Mouse (Mus musculus) T-helper 1 cell (primary cell): ENCODE data around the gene Mbtd1.
"Not testable (repeated sequence)": the region's sequence is repeated elsewhere in the genome, so short reads cannot be mapped to it uniquely, and the experiment has no call there.

Experiments
- in situ Hi-C: fragments of 300-600 bp; cut with MboI, MseI; formaldehyde crosslinking; loops from one replicate; pipeline ENCODE4 v1.15.1; 2025; ENCODE audit warnings: high pct_unique_total_duplicates

The Mbtd1 gene

DNA sequence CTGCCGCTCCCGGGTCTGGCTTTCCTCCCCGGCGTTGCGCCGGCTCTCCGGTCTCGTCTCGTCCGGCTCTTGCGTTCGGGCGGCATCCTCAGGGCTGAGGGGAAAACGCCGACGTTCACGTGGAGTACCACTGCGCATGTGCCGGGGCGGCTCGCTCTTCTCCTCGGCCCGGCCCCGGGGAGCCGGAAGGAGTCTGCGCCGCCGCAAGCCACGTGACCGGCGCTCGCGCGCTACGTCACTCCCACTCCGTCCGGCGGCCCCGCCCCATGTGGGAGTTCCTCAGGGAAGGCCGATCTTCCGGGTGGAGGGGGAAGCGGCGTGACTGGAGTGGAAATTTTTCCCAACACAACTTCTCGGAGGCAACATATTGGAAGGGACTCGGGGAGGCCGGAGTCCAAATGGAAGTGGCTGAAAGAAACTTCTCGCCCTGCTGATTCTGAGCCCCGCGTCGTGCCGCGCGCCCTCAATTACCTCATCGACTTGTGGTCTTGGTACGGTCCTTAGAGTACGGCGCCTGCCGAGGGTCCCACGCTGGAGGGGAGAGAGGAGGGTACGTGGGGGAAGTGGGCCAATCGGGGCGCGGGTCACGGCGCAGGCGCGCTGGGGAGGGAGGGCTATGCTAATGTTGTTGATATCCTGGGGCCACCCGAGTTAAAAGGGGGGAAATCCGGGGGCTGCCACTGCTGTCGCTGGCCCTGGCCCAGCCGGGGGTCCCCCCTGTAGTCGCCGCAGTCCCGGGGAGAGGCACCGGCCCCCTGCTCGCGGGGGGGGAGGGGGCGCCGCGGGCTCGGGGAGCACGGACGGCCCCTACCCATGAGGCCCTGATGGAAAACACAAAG is at the start of gene Mbtd1, which contains the start of gene Utp18:
Gene Mbtd1 (plus strand): TSS at position 281 of the 839 bp plus-strand sequence.
Gene Utp18 (minus strand): TSS at position 195 of the 839 bp plus-strand sequence.
- in situ Hi-C loops, result no loop called here

DNA sequence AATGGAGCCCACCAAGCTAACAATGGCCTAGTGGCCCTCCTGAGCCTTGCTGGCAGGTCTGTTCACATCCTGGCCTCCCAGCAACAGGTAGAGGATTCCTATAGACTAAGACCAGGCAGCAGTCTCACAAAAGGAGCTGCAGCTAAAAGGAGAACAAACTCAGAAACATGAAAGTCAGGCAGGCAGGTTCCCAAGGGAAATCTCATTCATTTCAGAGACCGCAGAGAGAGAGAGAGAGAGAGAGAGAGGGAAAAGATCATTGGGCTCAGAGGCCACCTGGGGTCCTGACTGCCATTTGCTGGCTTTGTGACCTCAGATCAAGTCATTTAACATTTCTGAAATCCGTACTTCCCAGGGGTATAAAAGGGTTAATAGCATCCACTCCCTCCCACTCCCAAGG is 38.3 kb upstream of the Mbtd1 start:
- in situ Hi-C loops, result no loop called here

DNA sequence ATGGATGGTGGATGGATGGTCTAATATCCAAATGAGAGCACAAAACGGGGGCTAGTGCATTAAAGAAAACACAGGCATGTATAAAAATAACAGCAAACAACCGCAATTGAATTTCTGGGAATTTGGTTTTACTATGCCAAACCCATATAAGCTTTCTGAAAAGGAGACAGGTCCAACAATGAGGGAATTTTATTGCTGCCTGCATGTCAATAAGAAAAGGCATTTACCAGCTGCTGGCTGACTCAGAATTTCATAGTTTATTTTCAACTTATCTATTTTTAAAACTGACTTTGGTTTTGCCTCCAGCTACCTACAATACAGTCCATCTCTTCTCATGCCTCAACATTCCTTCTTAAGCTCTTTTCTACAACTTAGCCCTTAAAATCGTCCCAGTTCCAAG is 33.1 kb upstream of the Mbtd1 start:
- in situ Hi-C loops, result no loop called here

DNA sequence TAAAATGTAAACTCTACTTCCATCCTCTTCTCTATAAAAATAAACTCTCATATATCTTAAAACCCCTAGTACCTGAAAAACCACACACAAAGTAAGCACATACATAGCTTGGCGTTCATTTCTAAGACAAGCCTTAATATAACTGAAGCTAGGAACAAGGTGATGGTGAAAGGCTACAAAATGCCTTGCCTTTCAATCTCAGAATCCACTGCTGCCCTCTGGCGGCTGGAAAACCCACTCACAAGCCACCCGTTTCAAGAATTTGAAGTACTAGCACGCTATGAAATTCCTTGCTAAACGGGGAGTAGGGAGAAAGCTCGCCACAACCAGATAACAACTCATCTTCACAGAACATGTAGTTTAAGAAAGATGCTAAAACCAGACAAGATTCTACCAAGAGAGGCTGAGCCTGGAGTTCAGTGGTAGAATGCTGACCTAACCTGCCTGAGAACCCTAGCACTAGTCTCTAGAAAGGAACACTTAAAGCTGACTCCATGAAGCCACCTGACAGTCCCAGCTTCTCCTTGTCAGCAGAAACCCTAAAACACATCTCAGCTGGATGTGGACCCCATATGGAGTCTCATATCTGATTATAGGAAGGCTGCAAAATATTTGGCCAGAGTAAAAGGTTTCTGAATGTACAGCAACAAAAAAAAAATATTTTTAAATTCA is 29.2 kb upstream of the Mbtd1 start:
- in situ Hi-C loops, result no loop called here

DNA sequence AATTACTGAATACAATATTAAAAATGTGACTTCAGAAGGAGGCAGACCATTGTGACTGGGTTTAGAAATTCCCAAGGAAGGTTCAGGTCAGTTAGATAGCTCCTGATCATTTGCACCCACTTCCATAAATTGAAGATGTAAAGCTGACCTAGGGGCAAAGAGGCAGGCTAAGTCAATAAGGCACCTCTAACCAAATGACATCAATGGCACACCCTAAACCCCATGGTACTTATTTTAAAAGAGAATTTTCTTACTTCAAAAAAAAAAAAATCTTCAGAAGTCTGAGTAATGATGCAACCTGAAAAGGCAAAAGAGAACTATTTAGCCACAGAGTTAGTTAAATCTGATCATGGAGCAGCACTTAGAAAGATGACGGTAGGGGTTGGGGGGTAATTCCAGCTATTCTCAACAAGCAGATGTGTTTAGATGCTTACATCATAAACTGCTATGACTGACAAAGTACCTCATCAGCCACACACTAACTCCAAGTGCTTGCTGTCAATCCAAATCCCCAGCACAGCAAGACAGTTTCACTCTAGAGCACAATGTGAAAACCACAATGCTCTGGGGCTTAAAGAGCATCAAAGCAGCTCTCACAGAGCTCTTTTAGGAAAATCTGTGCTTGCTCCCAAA is 25.0 kb upstream of the Mbtd1 start:
- in situ Hi-C loops, result no loop called here

DNA sequence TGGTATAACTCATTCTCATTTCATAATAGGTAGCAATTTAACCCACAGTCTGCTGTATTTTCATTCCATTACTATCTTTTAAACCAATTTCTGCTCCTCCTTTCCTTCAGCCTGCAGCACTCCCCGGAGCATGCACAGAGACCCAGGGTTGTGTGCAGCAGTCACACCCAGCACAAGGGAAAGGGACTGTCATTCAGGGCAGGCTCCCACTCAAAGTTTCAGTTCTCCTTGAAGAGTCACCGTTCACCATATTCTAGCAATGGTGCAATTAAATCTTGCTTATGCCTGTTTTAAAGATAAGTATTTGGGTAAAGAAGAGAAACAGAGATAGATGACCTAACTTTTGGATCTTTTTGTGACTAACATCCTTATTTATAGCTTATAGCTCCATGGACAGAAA is 24.5 kb upstream of the Mbtd1 start:
- in situ Hi-C loops, result no loop called here

DNA sequence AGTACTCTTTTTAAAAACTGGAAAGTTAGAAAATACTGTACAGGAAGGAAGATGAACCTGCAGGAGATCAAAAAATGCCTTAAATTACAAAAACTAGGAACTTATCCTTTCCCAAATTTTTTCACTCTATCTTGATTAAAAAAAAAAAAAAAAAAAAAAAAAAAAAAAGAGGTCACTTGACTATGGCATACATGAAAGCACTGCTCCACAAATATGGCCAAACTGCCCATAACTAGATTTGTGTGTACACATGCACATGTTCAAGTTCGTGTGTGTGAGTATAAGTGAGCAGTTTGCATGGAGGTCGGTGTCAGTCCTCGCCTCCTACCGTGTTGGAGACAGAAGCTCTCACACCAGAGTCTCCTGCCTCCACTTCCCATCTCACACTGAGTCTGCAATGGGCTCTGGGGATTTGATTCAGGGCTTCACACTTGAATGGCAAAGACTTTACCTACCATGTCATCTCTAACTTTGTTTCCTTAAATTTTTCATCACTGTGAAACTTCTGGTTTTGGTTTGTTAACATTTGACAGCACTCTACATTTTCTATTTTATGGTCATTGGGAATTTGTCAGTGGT is 23.5 kb upstream of the Mbtd1 start:
- in situ Hi-C loops, result no loop called here

DNA sequence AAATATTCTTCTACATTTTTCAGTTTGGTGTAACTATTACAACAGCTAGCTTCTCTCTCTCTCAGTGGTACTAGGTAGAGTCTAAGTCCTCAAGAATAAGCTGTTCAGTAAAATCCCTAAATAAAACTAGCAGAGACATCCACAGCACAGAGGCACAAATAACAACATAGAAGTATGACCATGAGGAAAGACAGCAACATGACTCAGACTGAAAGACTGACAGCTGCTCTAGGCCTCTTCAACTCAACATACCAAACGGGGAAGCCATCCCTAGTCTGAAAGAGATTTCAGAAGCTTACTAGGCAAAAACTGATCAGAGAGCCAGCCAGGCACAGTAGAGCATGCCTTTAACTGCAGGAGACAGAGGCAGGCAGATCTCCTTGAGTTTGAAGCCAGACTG is 23.0 kb upstream of the Mbtd1 start:
- in situ Hi-C loops, result no loop called here

DNA sequence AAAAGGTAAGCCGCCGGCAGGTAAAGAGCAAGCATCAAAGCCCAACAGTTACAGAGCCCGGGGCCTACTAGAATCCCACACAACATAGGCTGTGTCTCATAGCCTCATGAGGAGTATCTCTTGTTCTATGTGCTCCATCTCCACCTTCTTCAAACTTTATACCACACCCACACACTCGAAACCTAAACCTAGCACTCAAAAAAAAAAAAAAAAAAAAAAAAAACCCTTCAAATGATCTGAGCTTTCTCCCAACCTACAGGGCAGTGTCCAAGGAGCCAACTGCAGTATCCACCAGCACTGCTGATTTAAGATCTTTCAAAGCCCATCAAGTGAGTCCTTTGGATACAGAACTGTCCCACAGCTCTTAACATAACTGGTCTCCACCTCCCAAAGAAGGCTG is 1.6 kb upstream of the Mbtd1 start:
- in situ Hi-C loops, result no loop called here

DNA sequence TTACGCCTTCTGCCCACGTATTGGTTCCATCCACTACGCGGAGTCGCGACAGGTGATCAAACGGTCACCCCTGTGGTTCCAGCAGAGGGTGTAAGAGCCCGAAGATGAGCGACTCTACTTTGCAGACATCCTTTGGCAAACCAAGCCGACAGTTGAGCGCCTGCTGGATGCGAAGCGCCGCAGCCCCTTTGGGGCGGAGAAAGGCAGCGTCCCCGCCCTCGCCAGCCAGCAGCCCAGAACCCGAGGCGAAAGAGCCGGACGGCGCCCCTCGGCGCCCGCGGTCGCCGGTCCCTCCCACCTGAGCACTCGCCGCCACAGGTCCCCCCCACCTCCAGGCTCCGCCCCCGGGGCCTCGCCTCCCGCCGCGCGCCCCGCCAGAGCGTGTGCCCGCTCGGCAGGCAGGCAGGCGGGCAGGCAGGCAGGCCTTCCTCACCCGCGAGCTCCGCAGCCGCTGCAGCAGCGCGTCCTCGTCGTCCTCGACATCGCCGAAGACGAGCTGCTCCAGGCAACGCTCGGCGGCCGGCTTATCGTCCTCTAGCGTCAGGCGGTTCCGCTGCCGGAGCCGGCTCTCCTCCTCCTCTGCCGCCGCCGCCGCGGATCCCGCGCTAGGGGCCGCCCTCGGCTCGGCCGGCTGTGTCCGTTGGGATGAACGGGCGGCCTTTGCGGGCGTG is 616 bp upstream of the Mbtd1 start:
- in situ Hi-C loops, result no loop called here

DNA sequence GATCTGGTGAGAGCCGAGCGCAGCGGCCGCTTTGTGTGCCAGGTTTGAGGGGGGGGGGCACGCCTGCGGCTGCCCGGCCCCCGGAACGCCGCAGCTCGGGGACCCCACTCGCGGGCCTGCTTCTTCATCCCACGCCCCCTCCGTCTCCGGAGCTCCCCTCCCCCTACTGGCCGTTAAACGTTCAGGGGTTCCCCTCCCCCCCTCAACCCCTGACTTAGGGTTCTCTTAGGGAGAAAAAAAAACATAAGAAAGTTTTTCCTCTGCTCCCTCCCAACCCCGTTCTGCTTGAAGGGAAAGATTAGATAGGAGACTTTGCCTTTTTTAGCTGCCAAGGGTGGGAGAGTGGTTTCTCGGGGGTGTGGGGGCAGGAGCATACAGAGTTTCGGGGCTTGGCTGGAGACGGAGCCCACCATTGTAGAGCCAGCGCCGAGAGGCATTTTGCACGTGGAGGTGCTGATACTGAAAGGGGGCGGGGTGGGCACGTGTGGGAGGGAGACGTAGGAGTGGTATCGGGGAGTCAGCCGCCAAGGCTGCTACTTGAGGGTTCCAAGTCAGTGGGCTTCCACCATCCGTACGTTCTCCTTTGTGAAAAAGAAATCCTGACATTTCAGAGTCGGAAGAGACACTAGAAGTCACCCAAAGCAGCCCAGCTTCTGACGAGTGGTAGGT is 893 bp downstream of the Mbtd1 start:
- in situ Hi-C loops, result no loop called here

DNA sequence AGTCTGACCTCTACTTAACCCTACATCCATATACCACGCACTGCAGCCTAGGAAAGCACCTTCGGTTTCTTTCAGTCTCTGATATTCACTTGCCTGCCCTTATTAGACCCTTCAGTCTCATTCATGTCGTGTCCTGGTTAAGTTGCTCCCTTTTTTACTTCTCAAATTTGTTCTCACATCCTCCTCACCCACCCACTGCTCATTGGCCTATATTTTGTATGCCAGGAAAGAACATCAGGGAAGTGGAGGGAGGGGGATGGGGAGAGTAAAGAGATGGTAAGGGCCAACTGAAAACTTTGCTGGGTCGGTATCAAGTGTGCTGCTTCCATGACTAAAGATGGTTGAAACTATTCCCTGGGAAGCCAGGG is 1.4 kb downstream of the Mbtd1 start:
- in situ Hi-C loops, result no loop called here

DNA sequence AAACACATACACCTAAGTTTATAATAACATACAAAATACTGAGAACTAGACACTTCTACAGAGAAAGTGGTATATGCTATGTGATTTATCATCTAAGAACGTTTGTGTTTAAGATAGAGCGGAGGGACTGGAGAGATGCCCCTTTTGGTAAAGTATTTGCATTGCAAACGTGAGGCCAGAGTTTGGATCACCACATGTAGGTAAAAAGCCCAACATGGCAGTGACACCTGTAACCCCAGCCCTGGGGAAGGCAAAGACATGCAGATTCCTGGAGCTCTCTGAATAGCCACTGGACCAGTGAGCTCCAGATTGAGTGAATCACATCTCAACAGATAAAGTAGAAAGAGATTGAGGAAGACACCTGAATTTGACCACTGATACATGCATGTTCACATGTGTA is 12.1 kb downstream of the Mbtd1 start:
- in situ Hi-C loops, result loop anchor here (5.0 kb wide), 1 partner anchor 50 kb away; no protein-coding TSS in a partner anchor

DNA sequence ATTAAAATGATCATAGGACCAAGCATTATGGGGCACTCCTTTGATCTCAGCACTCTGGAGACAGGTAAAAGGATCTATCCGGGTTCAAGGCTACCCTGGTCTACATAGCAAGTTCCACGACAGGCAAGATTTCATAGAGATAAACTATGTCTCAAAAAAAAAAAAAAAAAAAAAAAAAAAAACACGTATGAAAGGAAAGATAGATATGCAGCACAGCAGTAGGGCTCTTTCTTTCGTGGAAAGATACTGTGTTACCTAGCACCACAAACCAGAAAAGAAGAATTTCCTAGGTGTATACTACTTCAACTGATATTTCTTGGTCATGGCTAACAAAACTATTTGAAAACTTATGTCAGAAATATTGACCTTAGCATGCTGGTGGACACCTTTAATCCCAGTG is 21.2 kb downstream of the Mbtd1 start:
- in situ Hi-C loops, result no loop called here

DNA sequence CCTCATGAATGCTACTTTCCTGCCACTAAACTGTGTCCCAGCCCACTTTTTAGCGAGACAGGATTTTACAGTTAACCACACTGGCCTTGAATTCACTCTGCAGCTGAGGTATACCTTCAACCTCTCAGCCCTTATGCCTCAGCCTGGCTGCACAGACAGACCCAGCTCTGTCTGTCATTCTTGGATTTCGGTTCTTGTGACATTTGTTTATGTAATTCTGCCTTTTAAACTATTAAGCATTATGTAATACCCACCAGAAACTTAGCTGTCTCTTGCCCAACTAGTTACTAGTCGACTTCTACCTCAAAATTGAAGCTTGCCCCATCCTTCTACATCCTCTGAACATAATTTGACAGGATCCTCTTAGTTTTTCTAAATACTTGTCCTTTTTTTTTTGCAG is 22.2 kb downstream of the Mbtd1 start:
- in situ Hi-C loops, result no loop called here

DNA sequence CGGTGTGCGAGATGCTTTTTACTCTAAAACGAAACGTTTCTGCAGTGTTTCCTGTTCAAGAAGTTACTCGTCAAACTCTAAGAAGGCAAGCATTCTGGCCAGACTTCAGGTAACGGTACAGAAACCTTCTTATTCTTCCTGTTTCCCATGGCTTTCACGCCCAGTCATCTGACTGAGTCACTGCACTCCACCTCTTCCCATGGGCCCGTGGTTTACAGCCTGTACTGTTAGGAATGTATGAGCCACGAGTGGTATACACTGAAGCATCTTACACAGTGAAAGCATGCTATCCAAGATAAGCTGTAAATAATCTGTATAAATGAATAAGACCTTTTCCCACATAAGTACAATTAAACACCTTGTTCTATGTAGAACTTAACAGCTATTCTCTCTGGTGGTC is 23.2 kb downstream of the Mbtd1 start:
- in situ Hi-C loops, result no loop called here

DNA sequence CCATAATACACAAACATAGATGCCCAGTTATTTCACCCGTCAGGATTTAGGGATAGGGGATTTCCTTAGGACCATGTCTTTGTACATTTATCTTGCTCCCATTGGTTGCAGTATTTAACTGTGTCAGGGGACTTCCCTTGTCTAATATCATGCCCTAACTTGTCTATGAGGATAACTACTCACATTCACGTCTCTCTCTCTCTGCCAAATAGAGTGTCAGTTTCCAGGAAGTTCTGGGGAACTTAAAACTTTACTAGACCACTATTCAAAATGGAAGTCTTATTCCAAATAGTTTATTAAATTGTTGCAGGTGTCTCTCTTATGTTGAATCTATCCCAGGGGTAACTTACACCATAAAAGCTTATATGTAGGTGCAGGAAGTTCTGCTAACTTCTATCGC is 26.0 kb downstream of the Mbtd1 start:
- in situ Hi-C loops, result no loop called here

DNA sequence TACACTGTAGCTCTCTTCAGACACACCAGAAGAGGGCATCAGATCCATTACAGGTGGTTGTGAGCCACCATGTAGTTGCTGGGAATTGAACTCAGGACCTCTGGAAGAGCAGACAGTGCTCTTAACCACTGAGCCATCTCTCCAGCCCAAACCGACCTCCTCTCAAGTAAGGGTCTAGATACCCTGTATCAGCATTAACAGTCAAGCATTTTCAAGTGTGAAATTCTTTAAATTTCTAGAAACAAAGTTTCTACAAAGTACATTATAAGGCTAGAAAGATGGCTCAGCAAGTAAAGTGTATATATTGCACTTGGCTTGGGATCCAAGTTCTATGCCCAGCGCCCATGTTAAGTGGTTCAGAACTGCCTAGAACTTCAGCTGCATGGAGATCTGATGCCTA is 29.4 kb downstream of the Mbtd1 start:
- in situ Hi-C loops, result not testable (repeated sequence)

DNA sequence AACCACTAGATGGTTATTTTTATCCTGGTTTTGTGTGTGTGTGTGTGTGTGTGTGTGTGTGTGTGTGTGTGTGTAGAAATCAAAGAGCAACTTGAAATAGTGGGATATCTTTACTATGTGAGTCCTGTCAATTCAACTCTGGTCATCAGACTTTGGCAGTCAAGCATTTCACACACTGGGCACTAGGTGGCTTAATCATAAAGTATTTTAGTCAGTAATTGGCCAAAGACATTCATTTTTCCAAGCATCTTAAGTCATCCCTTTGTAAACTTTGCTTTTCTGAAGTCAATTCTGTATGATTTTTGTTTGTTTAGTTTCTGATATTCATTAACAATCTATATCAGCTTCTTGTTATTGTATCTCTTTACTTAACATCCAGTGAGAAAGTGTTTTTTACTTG is 43.5 kb downstream of the Mbtd1 start:
- in situ Hi-C loops, result no loop called here

DNA sequence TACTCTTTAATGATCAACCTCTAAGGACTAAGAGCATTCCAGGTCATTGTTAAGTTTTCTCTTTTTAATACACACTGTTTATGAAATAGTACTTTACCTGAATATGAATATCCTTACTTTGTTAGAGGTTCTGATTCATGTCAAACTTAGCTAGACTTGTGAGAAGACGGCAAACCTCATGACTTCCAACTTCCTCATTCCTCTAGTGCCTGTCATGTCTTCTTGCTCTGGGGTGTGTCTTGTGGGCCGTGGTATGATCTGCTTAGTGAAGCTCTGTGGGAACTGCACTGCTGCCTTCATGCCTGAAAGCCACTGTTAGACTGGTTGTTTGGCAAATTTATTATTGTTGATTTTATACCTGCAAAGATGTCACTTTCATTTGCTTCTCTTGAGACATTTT is 55.3 kb downstream of the Mbtd1 start:
- in situ Hi-C loops, result no loop called here

DNA sequence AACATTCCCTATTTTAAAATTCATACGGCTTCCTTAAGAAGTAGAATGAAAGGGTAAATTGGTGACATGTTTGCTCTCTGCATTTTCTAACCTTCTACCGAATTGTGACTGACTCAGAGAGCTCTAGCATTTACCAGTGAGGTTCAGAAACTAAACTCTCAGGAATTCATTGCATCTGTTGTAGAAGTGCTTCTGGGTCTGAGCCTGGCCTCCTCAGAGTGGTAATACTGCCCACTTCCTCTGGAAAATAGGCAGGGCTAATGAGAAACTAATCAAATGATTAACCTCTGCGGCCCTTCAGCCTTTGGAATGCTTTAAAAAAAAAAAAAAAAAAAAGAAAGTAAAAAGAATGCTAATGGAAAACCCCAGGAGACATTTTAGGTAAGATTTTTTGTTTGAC is 59.3 kb downstream of the Mbtd1 start:
- in situ Hi-C loops, result loop anchor here (5.0 kb wide), 1 partner anchor 48 kb away; no protein-coding TSS in a partner anchor
